Mouse (Mus musculus): ENCODE data around the gene Trrap. TPM values are rescaled to one million over a fixed set of nuclear protein-coding genes. Genes with fewer than 3 reads are reported as not detected.

Trrap gene
- polyA plus RNA-seq, 1 experiment from 2014 or later = 20.0 TPM

- ATAC-seq = no peak
- no peak overlapping the region for H3K4me3 ChIP-seq (ENCODE audit: low read depth, low read length)
- H3K27ac ChIP-seq (ENCODE audit: low read depth, low read length) = no peak overlapping the region
- peaks cover 97% of the 10 kb centered on the region for H3K36me3 ChIP-seq (ENCODE audit: control insufficient read depth, insufficient read depth)
- 71% methylated on average over 6 of the region's 6 CpGs for WGBS
- peak; percentile 73 for TF ChIP-seq CTCF (IDR thresholded peaks at IDR 0.05; ENCODE audit: low read depth)
- H3K27me3 ChIP-seq (replicated peaks; ENCODE audit: control insufficient read depth, insufficient read depth, low read length) = no peaks in the 10 kb centered on the region
- H3K9ac ChIP-seq (ENCODE audit: low read depth, low read length) = no peak overlapping the region
- no peak overlapping the region for H3K4me2 ChIP-seq (replicated peaks; ENCODE audit: low read depth)
- H3K4me1 ChIP-seq (replicated peaks; ENCODE audit: control insufficient read depth, insufficient read depth, low read length) = no peaks in the 10 kb centered on the region
- H3K9me3 ChIP-seq (ENCODE audit: control insufficient read depth) = no peaks in the 10 kb centered on the region
Observed at GRCm38 (mm10) chr5:144794687-144795086, 27.2 kb downstream of the Trrap start.

- Histone ChIP-seq H3K27me3 (replicated peaks; ENCODE audit: control insufficient read depth, insufficient read depth, low read length) (no peaks in the 10 kb centered on the region), H3K27ac (ENCODE audit: low read depth, low read length) (no peak overlapping the region), H3K4me3 (ENCODE audit: low read depth, low read length) (no peak overlapping the region), H3K36me3 (ENCODE audit: control insufficient read depth, insufficient read depth) (peaks cover 98% of the 10 kb centered on the region), H3K9me3 (ENCODE audit: control insufficient read depth) (no peaks in the 10 kb centered on the region), H3K9ac (ENCODE audit: low read depth, low read length) (no peak overlapping the region), H3K4me2 (replicated peaks; ENCODE audit: low read depth) (no peak overlapping the region), H3K4me1 (replicated peaks; ENCODE audit: control insufficient read depth, insufficient read depth, low read length) (no peaks in the 10 kb centered on the region)
- WGBS = 89% methylated on average over 7 of the region's 7 CpGs
- no peak for ATAC-seq
- no peak for TF ChIP-seq CTCF (IDR thresholded peaks at IDR 0.05; ENCODE audit: low read depth)
Observed at GRCm38 (mm10) chr5:144797116-144797515, 29.6 kb downstream of the Trrap start.

DNA sequence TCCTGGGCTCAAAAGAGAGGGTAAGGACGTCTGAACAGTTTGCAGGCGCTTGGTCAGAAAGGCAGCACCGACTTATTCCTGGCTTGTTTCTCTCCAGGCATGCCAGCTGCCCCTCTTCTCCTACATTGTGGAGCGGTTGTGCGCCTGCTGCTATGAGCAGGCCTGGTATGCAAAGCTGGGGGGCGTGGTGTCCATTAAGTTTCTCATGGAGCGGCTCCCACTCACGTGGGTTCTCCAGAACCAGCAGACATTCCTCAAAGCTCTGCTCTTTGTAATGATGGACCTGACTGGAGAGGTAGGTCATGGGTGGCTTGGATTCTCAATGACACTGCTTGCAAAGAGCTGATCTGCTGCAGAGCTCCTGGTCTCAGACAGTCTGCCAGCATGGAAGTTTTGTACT is 35.5 kb downstream of the Trrap start:
- Histone ChIP-seq H3K36me3 (ENCODE audit: control insufficient read depth, insufficient read depth) (peaks cover 98% of the 10 kb centered on the region), H3K4me3 (ENCODE audit: low read depth, low read length) (no peak overlapping the region), H3K9ac (ENCODE audit: low read depth, low read length) (no peak overlapping the region), H3K27me3 (replicated peaks; ENCODE audit: control insufficient read depth, insufficient read depth, low read length) (no peaks in the 10 kb centered on the region), H3K9me3 (ENCODE audit: control insufficient read depth) (no peaks in the 10 kb centered on the region), H3K4me1 (replicated peaks; ENCODE audit: control insufficient read depth, insufficient read depth, low read length) (no peaks in the 10 kb centered on the region), H3K27ac (ENCODE audit: low read depth, low read length) (no peak overlapping the region), H3K4me2 (replicated peaks; ENCODE audit: low read depth) (no peak overlapping the region)
- 88% methylated on average over 8 of the region's 8 CpGs for WGBS
- no peak for TF ChIP-seq CTCF (IDR thresholded peaks at IDR 0.05; ENCODE audit: low read depth)
- no peak for ATAC-seq

GRCm38 (mm10) chr5:144804181-144804580 is 36.6 kb downstream of the Trrap start:
- Histone ChIP-seq H3K9me3 (ENCODE audit: control insufficient read depth) (no peaks in the 10 kb centered on the region), H3K4me3 (ENCODE audit: low read depth, low read length) (no peak overlapping the region), H3K27me3 (replicated peaks; ENCODE audit: control insufficient read depth, insufficient read depth, low read length) (no peaks in the 10 kb centered on the region), H3K36me3 (ENCODE audit: control insufficient read depth, insufficient read depth) (peaks cover 98% of the 10 kb centered on the region), H3K9ac (ENCODE audit: low read depth, low read length) (no peak overlapping the region), H3K4me1 (replicated peaks; ENCODE audit: control insufficient read depth, insufficient read depth, low read length) (no peaks in the 10 kb centered on the region), H3K4me2 (replicated peaks; ENCODE audit: low read depth) (no peak overlapping the region), H3K27ac (ENCODE audit: low read depth, low read length) (no peak overlapping the region)
- whole genome bisulfite sequencing = 88% methylated on average over 7 of the region's 7 CpGs
- TF ChIP-seq CTCF (IDR thresholded peaks at IDR 0.05; ENCODE audit: low read depth) = no peak
- ATAC-seq = no peak

DNA sequence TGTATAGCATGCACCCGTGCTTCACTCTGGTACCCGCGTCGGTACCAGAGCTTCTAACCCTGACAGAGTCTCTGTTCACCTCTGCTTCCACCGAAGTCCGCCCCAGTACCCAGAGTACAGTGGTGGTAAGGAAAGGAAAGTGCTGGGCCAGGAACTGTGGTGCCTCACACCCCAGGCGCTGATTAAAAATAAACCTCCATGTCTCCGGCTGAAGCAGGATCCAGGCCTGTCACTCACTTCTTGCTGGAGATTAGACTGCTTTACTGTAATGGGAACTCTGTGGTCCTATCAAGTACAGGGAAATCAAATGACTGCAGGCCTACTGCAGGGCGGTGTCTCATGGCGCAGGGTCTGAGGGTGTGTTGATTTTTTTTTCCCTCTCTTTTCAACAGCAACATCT is 39.4 kb downstream of the Trrap start:
- Histone ChIP-seq H3K27me3 (replicated peaks; ENCODE audit: control insufficient read depth, insufficient read depth, low read length) (no peaks in the 10 kb centered on the region), H3K4me2 (replicated peaks; ENCODE audit: low read depth) (no peak overlapping the region), H3K4me3 (ENCODE audit: low read depth, low read length) (no peak overlapping the region), H3K9me3 (ENCODE audit: control insufficient read depth) (no peaks in the 10 kb centered on the region), H3K9ac (ENCODE audit: low read depth, low read length) (no peak overlapping the region), H3K36me3 (ENCODE audit: control insufficient read depth, insufficient read depth) (peaks cover 97% of the 10 kb centered on the region), H3K4me1 (replicated peaks; ENCODE audit: control insufficient read depth, insufficient read depth, low read length) (no peaks in the 10 kb centered on the region), H3K27ac (ENCODE audit: low read depth, low read length) (no peak overlapping the region)
- ATAC-seq = no peak
- no peak for TF ChIP-seq CTCF (IDR thresholded peaks at IDR 0.05; ENCODE audit: low read depth)
- 95% methylated on average over 10 of the region's 10 CpGs for WGBS

GRCm38 (mm10) chr5:144828365-144829102 is 61.0 kb downstream of the Trrap start:
- ATAC-seq = no peak
- Histone ChIP-seq H3K27me3 (replicated peaks; ENCODE audit: control insufficient read depth, insufficient read depth, low read length) (no peaks in the 10 kb centered on the region), H3K4me2 (replicated peaks; ENCODE audit: low read depth) (no peak overlapping the region), H3K27ac (ENCODE audit: low read depth, low read length) (no peak overlapping the region), H3K4me3 (ENCODE audit: low read depth, low read length) (no peak overlapping the region), H3K9ac (ENCODE audit: low read depth, low read length) (no peak overlapping the region), H3K36me3 (ENCODE audit: control insufficient read depth, insufficient read depth) (peaks cover 97% of the 10 kb centered on the region), H3K4me1 (replicated peaks; ENCODE audit: control insufficient read depth, insufficient read depth, low read length) (no peaks in the 10 kb centered on the region), H3K9me3 (ENCODE audit: control insufficient read depth) (no peaks in the 10 kb centered on the region)
- WGBS = 89% methylated on average over 20 of the region's 20 CpGs
- no peak for TF ChIP-seq CTCF (IDR thresholded peaks at IDR 0.05; ENCODE audit: low read depth)

All from intestine, postnatal 0 days (tissue).